Mouse (Mus musculus) left cerebral cortex, postnatal 4 days (tissue): Measurements from ENCODE around the gene Astn1. TPM values are rescaled to one million over a fixed set of nuclear protein-coding genes. Genes with fewer than 3 reads are reported as not detected.

Source experiments
- DNase-seq: peaks from one replicate; pipeline ENCODE4 v3.0.0-alpha.2; 2022
- intact Hi-C: fragments of 180-260 bp; cut with DNase I; formaldehyde crosslinking; loops from one replicate; pipeline ENCODE4 v1.15.1; 2025
- total RNA-seq, 2 experiments: library from RNA; stranded (reverse); gene quantifications; 2 replicates each; pipeline ENCODE4 v1.2.3; 2021

The Astn1 gene
- total RNA-seq = 100 to 1,000 TPM; 166 to 167 TPM

GRCm38 (mm10) chr1:158361964-158362291, at the start of gene Astn1:
Astn1 (plus strand) TSS chr1:158362273.
- intact Hi-C loops = no loop called here
- DNase-seq = no peak

- intact Hi-C loops = no loop called here
- DNase-seq = peak; percentile 48
These were observed 38.7 kb upstream of the Astn1 start for GRCm38 (mm10) chr1:158323325-158323724.

- intact Hi-C loops = no loop called here
- peak; percentile 8 for DNase-seq
These were observed 33.9 kb upstream of the Astn1 start for GRCm38 (mm10) chr1:158328126-158328525.

GRCm38 (mm10) chr1:158328839-158329238, 33.2 kb upstream of the Astn1 start:
- DNase-seq = no peak
- intact Hi-C loops = no loop called here

GRCm38 (mm10) chr1:158343243-158343714, 18.8 kb upstream of the Astn1 start:
- DNase-seq = peak; percentile 47
- intact Hi-C loops = no loop called here

GRCm38 (mm10) chr1:158353656-158354371, 8.3 kb upstream of the Astn1 start:
- DNase-seq = no peak
- intact Hi-C loops = loop anchor here (5.0 to 10.0 kb wide), 3 partner anchors 301 to 802 kb away; no protein-coding TSS in a partner anchor

GRCm38 (mm10) chr1:158355177-158356050, 6.7 kb upstream of the Astn1 start:
- intact Hi-C loops = loop anchor here (10.0 kb wide), 1 partner anchor 299 kb away; no protein-coding TSS in a partner anchor
- DNase-seq = peak; percentile 24

GRCm38 (mm10) chr1:158356051-158356461, 6.0 kb upstream of the Astn1 start, which contains the start of gene Brinp2:
Brinp2 (minus strand) TSS chr1:158356326.
- intact Hi-C loops = loop anchor here (10.0 kb wide), 1 partner anchor 299 kb away; no protein-coding TSS in a partner anchor
- DNase-seq = peak; percentile 93

GRCm38 (mm10) chr1:158362292-158363101, 424 bp downstream of the Astn1 start:
- DNase-seq = peak; percentile 62
- intact Hi-C loops = no loop called here

GRCm38 (mm10) chr1:158364461-158364860, 2.4 kb downstream of the Astn1 start:
- intact Hi-C loops = no loop called here
- DNase-seq = no peak

GRCm38 (mm10) chr1:158382277-158382676, 20.2 kb downstream of the Astn1 start:
- intact Hi-C loops = no loop called here
- no peak for DNase-seq

GRCm38 (mm10) chr1:158383210-158383609, 21.1 kb downstream of the Astn1 start:
- intact Hi-C loops = no loop called here
- no peak for DNase-seq

GRCm38 (mm10) chr1:158385311-158385710, 23.2 kb downstream of the Astn1 start:
- DNase-seq = no peak
- intact Hi-C loops = no loop called here

- no peak for DNase-seq
- intact Hi-C loops = no loop called here
These were observed 24.7 kb downstream of the Astn1 start for GRCm38 (mm10) chr1:158386781-158387180.

- no peak for DNase-seq
- intact Hi-C loops = no loop called here
These were observed 26.9 kb downstream of the Astn1 start for GRCm38 (mm10) chr1:158388995-158389394.

- intact Hi-C loops = no loop called here
- DNase-seq = no peak
These were observed 28.6 kb downstream of the Astn1 start for GRCm38 (mm10) chr1:158390693-158391092.

GRCm38 (mm10) chr1:158397058-158397457, 35.0 kb downstream of the Astn1 start:
- no peak for DNase-seq
- intact Hi-C loops = no loop called here

- intact Hi-C loops = no loop called here
- no peak for DNase-seq
These were observed 38.8 kb downstream of the Astn1 start for GRCm38 (mm10) chr1:158400898-158401297.

- DNase-seq = no peak
- intact Hi-C loops = no loop called here
These were observed 44.1 kb downstream of the Astn1 start for GRCm38 (mm10) chr1:158405899-158406769.

GRCm38 (mm10) chr1:158408124-158408523, 46.1 kb downstream of the Astn1 start:
- intact Hi-C loops = no loop called here
- DNase-seq = no peak
